Mouse (Mus musculus) kidney, embryonic 14.5 days (tissue): ENCODE results near the gene Vmn2r75. TPM values are rescaled to one million over a fixed set of nuclear protein-coding genes. Genes with fewer than 3 reads are reported as not detected.
"Not testable (repeated sequence)": the region's sequence is repeated elsewhere in the genome, so short reads cannot be mapped to it uniquely, and the experiment has no call there.

ENCODE experiments used
- ATAC-seq: fragments of 200-750 bp; cut with Nextera tagmentation; 2 replicates; pipeline ENCODE4 v1.8.0; 2017; ENCODE audit warnings: moderate number of reproducible peaks, mild to moderate bottlenecking, moderate TSS enrichment, moderate library complexity; ENCODE audit not compliant: low FRiP score, low TSS enrichment
- H3K27ac ChIP-seq: fragments of 300-500 bp; sonication (generic); 2 replicates; pipeline ENCODE4 v1.5.1; 2014; ENCODE audit warnings: low read depth, mild to moderate bottlenecking, low read length, moderate library complexity, mixed read lengths
- H3K27me3 ChIP-seq: fragments of 300-500 bp; sonication (generic); 2 replicates; pipeline ENCODE4 v1.6.1; 2014; ENCODE audit warnings: mild to moderate bottlenecking, low read length; ENCODE audit not compliant: control insufficient read depth, insufficient read depth
- H3K36me3 ChIP-seq: fragments of 300-500 bp; sonication (generic); 2 replicates; pipeline ENCODE4 v1.6.1; 2014; ENCODE audit warnings: low read length, mixed read lengths; ENCODE audit not compliant: control insufficient read depth, insufficient read depth
- H3K4me1 ChIP-seq: fragments of 300-500 bp; sonication (generic); 2 replicates; pipeline ENCODE4 v1.6.1; 2014; ENCODE audit warnings: low read length, mixed read lengths; ENCODE audit not compliant: control insufficient read depth, insufficient read depth
- H3K4me2 ChIP-seq: fragments of 300-500 bp; sonication (generic); replicated peaks from 2 replicates; pipeline ENCODE4 v1.6.1; 2014; ENCODE audit warnings: low read depth, mild to moderate bottlenecking, low read length
- H3K4me3 ChIP-seq: fragments of 300-500 bp; sonication (generic); 2 replicates; pipeline ENCODE4 v1.5.1; 2014; ENCODE audit warnings: mild to moderate bottlenecking, low read length
- H3K9ac ChIP-seq: fragments of 300-500 bp; sonication (generic); 2 replicates; pipeline ENCODE4 v1.6.1; 2014; ENCODE audit warnings: low read depth, mild to moderate bottlenecking, low read length, moderate library complexity
- H3K9me3 ChIP-seq: fragments of 300-500 bp; sonication (generic); 2 replicates; pipeline ENCODE4 v1.6.1; 2016; ENCODE audit warnings: low read length; ENCODE audit not compliant: control insufficient read depth
- WGBS: fragments of 180-500 bp; shearing (Covaris S2); extraction: QIAGEN DNeasy Blood & Tissue Kit; methylation state at CpG from one replicate; pipeline ENCODE4 v1.1.7; 2014; 5-methylcytosine and 5-hydroxymethylcytosine counted together
- polyA plus RNA-seq: library from polyadenylated mRNA; unstranded; fragments of >200 nt; fragmentation: Nextera tagmentation; extraction: Ambion mirVana; gene quantifications from 2 replicates; pipeline ENCODE4 v1.2.1, GENCODE M21; 2014

Vmn2r75 gene
- not detected in 2 replicates for polyA plus RNA-seq

DNA sequence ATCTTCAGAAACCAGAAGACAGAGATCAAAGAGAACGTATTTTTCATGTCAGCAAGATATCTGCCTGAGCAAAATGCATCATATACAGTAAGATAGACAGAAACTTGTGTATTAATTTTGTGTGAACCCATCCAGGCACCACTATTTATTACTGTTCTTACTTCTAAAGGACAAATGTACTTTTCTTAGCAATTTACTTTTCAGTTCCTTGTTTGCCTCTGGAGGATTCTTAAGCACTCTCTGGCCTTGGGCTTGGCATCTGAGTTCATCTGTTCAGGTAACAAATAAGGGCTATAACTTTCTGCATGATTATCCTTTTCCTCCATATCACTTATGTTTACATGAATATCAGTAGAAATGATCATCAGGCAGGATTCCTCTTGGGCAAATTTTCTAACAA lies at the start of gene Vmn2r75:
Gene Vmn2r75, minus strand, starts transcription at position 101 of the 400 bp plus-strand sequence.
- H3K27me3 ChIP-seq, H3K9me3 ChIP-seq, H3K9ac ChIP-seq, H3K27ac ChIP-seq, ATAC-seq, H3K36me3 ChIP-seq, H3K4me3 ChIP-seq, H3K4me2 ChIP-seq, H3K4me1 ChIP-seq: not testable (repeated sequence)
- 72% methylated on average over 1 of the region's 1 CpGs for WGBS

DNA sequence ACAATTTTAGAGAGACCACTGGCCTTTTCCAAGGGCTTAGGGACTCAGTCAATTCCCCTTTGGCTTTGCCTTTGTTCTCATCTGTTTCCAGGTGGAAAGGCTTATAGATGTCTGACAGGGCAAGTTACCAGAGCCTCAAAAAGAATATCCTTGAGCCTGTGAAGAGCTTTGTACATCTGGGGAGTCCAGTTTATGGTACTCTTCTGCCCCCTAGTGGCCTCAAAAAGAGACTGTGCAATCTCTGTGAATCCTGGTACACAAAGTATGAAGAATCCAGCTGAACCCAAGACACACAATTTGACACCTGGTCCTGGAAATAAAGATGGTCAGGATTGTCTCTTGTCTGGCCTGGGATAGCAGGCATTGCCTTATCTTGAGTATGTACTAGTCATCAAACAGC lies 39.8 kb upstream of the Vmn2r75 start:
- Histone ChIP-seq H3K4me1 (no peaks in the 10 kb centered on the region), H3K9me3 (no peaks in the 10 kb centered on the region), H3K9ac (no peak overlapping the region), H3K36me3 (no peaks in the 10 kb centered on the region), H3K4me2 (no peak overlapping the region), H3K27ac (no peak overlapping the region), H3K27me3 (no peaks in the 10 kb centered on the region), H3K4me3 (no peak overlapping the region)
- peak; percentile 62; the same call in 1 of the 2 replicates for ATAC-seq

Other genes with a start within 250 kb of the Vmn2r75 start
- gene Vmn2r74, start 210.1 kb downstream of the Vmn2r75 start, polyA plus RNA-seq = not detected in 2 replicates
- not detected in 2 replicates for gene Vmn2r76, start 74.5 kb upstream of the Vmn2r75 start, polyA plus RNA-seq
- not detected in 2 replicates for gene Olfr310, start 105.4 kb upstream of the Vmn2r75 start, polyA plus RNA-seq
- gene Olfr309, start 141.9 kb upstream of the Vmn2r75 start, polyA plus RNA-seq = not detected in 2 replicates
- not detected in 2 replicates for gene Olfr308, start 153.9 kb upstream of the Vmn2r75 start, polyA plus RNA-seq
- not detected in 2 replicates for gene Olfr307, start 165.8 kb upstream of the Vmn2r75 start, polyA plus RNA-seq
- gene Olfr305, start 195.2 kb upstream of the Vmn2r75 start, polyA plus RNA-seq = not detected in 2 replicates
- gene Olfr304, start 214.9 kb upstream of the Vmn2r75 start, polyA plus RNA-seq = not detected in 2 replicates
- gene Olfr303, start 226.0 kb upstream of the Vmn2r75 start, polyA plus RNA-seq = not detected in 2 replicates
- gene Olfr301, start 232.1 kb upstream of the Vmn2r75 start, polyA plus RNA-seq = not detected in 2 replicates